Mouse (Mus musculus) hindbrain, embryonic 10.5 days (tissue): ENCODE measurements at regions not wholly inside any gene's neighbourhood (a gene's known extent, or its start where the extent isn't known, plus 50 kb on each side); places are given as distances from the start of the nearest gene placed in this dataset.

ENCODE experiments used
- DNase-seq: peaks from one replicate; pipeline ENCODE4 v3.0.0-alpha.2; 2017; ENCODE audit warnings: low spot score
- H3K27ac ChIP-seq: fragments of 300-500 bp; sonication (generic); 2 replicates; pipeline ENCODE4 v1.5.1; 2016; ENCODE audit warnings: mild to moderate bottlenecking, moderate library complexity
- H3K27me3 ChIP-seq: fragments of 300-500 bp; sonication (generic); 2 replicates; pipeline ENCODE4 v1.6.1; 2016; ENCODE audit warnings: mild to moderate bottlenecking; ENCODE audit not compliant: poor library complexity, insufficient read depth, severe bottlenecking
- H3K36me3 ChIP-seq: fragments of 300-500 bp; sonication (generic); 2 replicates; pipeline ENCODE4 v1.6.1; 2016; ENCODE audit warnings: mild to moderate bottlenecking, moderate library complexity
- H3K4me1 ChIP-seq: fragments of 300-500 bp; sonication (generic); replicated peaks from 2 replicates; pipeline ENCODE4 v1.6.1; 2016; ENCODE audit warnings: mild to moderate bottlenecking
- H3K4me3 ChIP-seq: fragments of 300-500 bp; sonication (generic); 2 replicates; pipeline ENCODE4 v1.5.1; 2016; ENCODE audit warnings: mild to moderate bottlenecking, moderate library complexity
- H3K9me3 ChIP-seq: fragments of 300-500 bp; sonication (generic); 2 replicates; pipeline ENCODE4 v1.6.1; 2016; ENCODE audit warnings: mild to moderate bottlenecking, moderate library complexity
- WGBS: fragments of 180-500 bp; shearing (Covaris S2); methylation state at CpG from one replicate; pipeline ENCODE4 v1.1.7; 2016; 5-methylcytosine and 5-hydroxymethylcytosine counted together

DNA sequence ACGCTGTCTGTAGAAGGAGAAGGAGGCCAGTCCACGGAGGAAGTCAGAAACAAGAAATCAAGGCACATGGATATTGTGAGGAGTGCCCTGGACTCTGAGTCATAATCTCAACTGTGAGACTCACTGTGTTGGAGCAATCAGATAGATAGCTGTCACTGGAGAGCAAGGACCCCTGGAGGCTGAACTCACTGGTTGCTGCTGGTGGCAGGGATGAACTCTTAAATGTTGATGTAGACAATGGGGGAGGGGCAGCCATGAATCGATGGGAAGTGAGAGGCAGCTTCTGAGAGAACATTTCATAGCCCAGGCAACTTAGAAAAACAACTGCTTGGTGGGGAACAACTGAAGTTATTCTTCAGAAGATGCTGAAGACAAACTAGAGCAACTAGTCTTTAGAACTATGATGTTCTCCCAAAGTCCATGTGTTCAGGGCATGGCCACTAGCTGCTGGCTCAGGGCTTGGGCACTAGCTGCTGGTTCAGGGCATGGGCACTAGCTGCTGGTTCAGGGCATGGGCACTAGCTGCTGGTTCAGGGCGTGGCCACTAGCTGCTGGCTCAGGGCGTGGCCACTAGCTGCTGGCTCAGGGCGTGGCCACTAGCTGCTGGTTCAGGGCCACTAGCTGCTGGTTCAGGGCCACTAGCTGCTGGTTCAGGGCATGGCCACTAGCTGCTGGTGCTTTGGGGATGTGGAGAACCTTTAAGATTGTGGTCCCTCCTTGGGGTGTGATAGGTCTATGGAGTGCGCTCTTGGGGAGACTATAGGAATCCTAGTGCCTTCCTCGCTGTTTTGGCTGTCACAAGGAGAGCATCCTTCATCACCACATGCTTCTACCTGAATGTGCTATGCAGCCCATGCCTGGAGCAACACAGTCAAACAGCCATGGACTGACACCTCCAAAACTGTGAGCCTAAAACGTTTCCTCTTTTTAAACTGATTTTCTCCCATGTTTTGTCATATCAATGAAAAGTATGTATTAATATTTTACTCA lies 905.7 kb upstream of the Car8 start:
- no peaks in the 10 kb centered on the region for H3K36me3 ChIP-seq
- 87% methylated on average over 9 of the region's 9 CpGs for WGBS
- DNase-seq: no peak
- H3K27ac ChIP-seq: no peak overlapping the region
- H3K9me3 ChIP-seq: peaks cover under 1% of the 10 kb centered on the region; the same call in 1 of the 2 replicates
- H3K4me1 ChIP-seq: peaks cover 18% of the 10 kb centered on the region
- no peak overlapping the region for H3K4me3 ChIP-seq
- no peaks in the 10 kb centered on the region for H3K27me3 ChIP-seq

- H3K9me3 ChIP-seq: no peaks in the 10 kb centered on the region
- no peaks in the 10 kb centered on the region for H3K27me3 ChIP-seq
- no peaks in the 10 kb centered on the region for H3K36me3 ChIP-seq
- no peak overlapping the region for H3K27ac ChIP-seq
- DNase-seq: no peak
- H3K4me1 ChIP-seq: peaks cover 12% of the 10 kb centered on the region
- WGBS: 86% methylated on average over 3 of the region's 3 CpGs
- no peak overlapping the region for H3K4me3 ChIP-seq
Measured at GRCm38 (mm10) chr4:9143087-9143486, 904.2 kb upstream of the Car8 start.

GRCm38 (mm10) chr4:9141946-9142683 lies 903.3 kb upstream of the Car8 start:
- H3K36me3 ChIP-seq: no peaks in the 10 kb centered on the region
- no peak for DNase-seq
- no peaks in the 10 kb centered on the region for H3K9me3 ChIP-seq
- no peak overlapping the region for H3K4me3 ChIP-seq
- WGBS: 90% methylated on average over 16 of the region's 16 CpGs
- H3K27ac ChIP-seq: peak overlapping the region; percentile 50; the same call in 1 of the 2 replicates
- no peaks in the 10 kb centered on the region for H3K27me3 ChIP-seq
- H3K4me1 ChIP-seq: peaks cover 4% of the 10 kb centered on the region

GRCm38 (mm10) chr4:9140691-9141090 lies 901.9 kb upstream of the Car8 start:
- peaks cover 17% of the 10 kb centered on the region for H3K4me1 ChIP-seq
- 88% methylated on average over 3 of the region's 3 CpGs for WGBS
- no peaks in the 10 kb centered on the region for H3K36me3 ChIP-seq
- no peaks in the 10 kb centered on the region for H3K27me3 ChIP-seq
- no peak for DNase-seq
- no peaks in the 10 kb centered on the region for H3K9me3 ChIP-seq
- no peak overlapping the region for H3K27ac ChIP-seq
- H3K4me3 ChIP-seq: no peak overlapping the region

DNA sequence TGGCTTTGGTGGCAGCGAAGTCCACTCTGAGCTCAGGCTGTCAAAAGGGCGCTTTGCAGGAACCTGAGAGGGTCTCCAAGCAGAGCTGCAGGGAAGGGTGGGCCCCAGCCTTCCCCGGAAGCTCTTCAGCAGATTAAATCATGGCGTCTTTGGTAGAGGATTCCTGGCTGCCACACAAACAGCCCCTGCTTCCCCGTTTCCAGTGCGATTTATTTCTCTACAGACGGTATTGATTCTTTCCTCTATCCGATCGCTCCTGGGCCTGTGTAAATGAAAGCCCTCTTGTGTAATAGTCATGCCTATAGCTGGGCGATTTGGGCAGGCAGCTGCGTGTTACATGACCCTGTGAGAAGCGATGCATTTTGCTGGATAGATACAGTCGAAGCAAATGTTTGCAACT lies 897.8 kb upstream of the Car8 start:
- Histone ChIP-seq H3K27me3 (no peaks in the 10 kb centered on the region), H3K27ac (peak overlapping the region; percentile 82), H3K4me1 (peaks cover 18% of the 10 kb centered on the region), H3K9me3 (no peaks in the 10 kb centered on the region), H3K4me3 (no peak overlapping the region), H3K36me3 (no peaks in the 10 kb centered on the region)
- no peak for DNase-seq
- WGBS: 71% methylated on average over 13 of the region's 13 CpGs

- no peaks in the 10 kb centered on the region for H3K9me3 ChIP-seq
- peak overlapping the region; percentile 44 for H3K4me3 ChIP-seq
- peaks cover 18% of the 10 kb centered on the region for H3K4me1 ChIP-seq
- H3K36me3 ChIP-seq: no peaks in the 10 kb centered on the region
- peak; percentile 63 for DNase-seq
- WGBS: 14% methylated on average over 10 of the region's 10 CpGs
- peak overlapping the region; percentile 82 for H3K27ac ChIP-seq
- H3K27me3 ChIP-seq: no peaks in the 10 kb centered on the region
Measured at GRCm38 (mm10) chr4:9136188-9136569, 897.3 kb upstream of the Car8 start.

DNA sequence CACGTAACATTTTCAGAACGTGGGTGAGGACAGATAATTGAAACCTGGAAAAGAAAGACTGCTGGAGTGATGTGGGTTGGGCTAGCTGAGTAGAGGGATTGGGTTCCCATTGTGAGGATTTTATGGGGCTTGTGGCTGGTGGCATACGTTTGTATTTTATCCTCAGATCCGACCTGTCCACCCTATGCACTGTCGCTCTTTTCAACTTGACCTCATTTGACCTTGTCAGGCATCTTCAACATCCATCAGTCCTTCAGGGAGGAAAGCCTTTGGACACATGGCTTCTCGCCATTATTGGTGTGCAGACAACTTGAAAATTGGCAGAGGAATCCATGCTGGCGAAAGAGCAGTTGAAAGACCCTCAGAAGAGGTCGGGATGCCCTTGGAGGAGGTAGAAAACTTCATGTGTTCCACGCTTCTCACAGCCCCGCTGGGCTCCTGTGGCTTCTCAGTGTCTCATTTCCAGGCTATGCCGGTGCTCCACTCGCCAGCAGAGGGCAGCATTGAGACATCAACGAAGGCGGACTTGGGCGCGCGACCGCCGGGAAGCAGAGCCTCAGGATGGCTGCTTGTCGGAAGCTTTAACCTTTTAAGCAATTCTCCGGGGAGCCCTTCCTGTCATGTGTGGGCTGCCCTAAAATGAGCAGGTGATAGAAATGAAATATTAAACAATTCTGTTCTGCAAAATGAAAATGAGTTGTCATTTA lies 896.8 kb upstream of the Car8 start:
- Histone ChIP-seq H3K27me3 (no peaks in the 10 kb centered on the region), H3K4me3 (peak overlapping the region; percentile 44), H3K27ac (peak overlapping the region; percentile 82), H3K4me1 (peaks cover 18% of the 10 kb centered on the region), H3K36me3 (no peaks in the 10 kb centered on the region), H3K9me3 (no peaks in the 10 kb centered on the region)
- DNase-seq: peak; percentile 93
- WGBS: 11% methylated on average over 21 of the region's 21 CpGs

- peaks cover 18% of the 10 kb centered on the region for H3K4me1 ChIP-seq
- no peaks in the 10 kb centered on the region for H3K36me3 ChIP-seq
- no peaks in the 10 kb centered on the region for H3K27me3 ChIP-seq
- no peak overlapping the region for H3K27ac ChIP-seq
- no peaks in the 10 kb centered on the region for H3K9me3 ChIP-seq
- DNase-seq: no peak
- H3K4me3 ChIP-seq: no peak overlapping the region
- WGBS: 89% methylated on average over 2 of the region's 2 CpGs
Measured at GRCm38 (mm10) chr4:9133695-9134094, 894.9 kb upstream of the Car8 start.

DNA sequence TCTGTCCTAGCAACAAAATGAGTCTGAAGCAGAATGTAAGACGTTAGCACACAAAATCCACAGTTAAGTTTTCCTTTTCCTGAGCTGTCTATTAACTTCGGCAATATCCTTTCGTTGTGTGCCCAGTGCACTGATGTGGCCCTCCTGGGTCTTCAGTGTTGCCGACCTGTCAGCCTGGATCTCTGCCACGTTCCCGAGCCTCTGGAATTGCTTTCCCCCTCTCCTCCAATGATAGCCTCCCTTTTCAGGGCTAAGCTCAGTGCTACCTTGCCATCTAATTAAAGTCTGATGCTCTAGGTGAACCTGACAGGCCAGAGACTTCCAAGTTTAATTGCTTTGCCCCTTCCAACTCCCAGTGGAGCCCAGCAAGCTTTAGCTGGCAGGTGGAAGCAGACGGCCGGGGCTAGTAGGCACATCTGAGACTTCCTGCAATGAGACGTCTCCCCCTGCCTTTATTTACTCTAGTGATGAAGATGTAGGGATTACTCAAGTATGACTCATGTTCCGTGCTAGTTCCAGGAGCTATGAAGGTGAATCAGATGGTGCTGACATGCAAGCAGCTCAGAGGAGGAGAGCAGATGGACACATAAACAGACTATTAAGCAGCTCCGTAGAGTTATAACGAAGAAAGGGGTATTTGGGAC lies 894.3 kb upstream of the Car8 start:
- H3K27me3 ChIP-seq: no peaks in the 10 kb centered on the region
- peaks cover 17% of the 10 kb centered on the region for H3K4me1 ChIP-seq
- H3K36me3 ChIP-seq: no peaks in the 10 kb centered on the region
- WGBS: 78% methylated on average over 12 of the region's 12 CpGs
- no peaks in the 10 kb centered on the region for H3K9me3 ChIP-seq
- no peak for DNase-seq
- no peak overlapping the region for H3K27ac ChIP-seq
- no peak overlapping the region for H3K4me3 ChIP-seq

DNA sequence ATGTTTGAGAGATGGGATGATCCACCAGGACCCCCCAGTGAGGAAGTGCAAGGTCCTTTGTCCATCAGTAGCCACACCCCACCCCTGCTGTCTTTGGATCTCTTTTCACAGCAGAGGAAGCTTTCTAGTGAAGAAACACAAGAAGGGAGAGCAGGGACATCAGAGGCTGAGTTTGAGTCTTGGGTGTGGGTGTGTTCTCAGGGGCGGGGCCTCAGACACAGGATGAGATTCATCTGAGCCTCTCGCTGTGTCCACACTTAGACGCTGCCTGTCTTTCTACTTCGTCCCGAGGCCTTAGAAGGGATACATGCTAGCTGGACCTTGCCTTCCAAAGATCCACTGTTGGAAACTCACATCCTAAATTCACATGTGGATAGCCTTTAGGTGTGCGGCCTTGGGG lies 893.5 kb upstream of the Car8 start:
- Histone ChIP-seq H3K36me3 (no peaks in the 10 kb centered on the region), H3K27ac (0 out of 2 replicates have a peak overlapping the region, but pooled peaks have one; percentile 23), H3K27me3 (no peaks in the 10 kb centered on the region), H3K4me1 (peaks cover 15% of the 10 kb centered on the region), H3K9me3 (no peaks in the 10 kb centered on the region), H3K4me3 (no peak overlapping the region)
- no peak for DNase-seq
- 87% methylated on average over 6 of the region's 6 CpGs for WGBS

DNA sequence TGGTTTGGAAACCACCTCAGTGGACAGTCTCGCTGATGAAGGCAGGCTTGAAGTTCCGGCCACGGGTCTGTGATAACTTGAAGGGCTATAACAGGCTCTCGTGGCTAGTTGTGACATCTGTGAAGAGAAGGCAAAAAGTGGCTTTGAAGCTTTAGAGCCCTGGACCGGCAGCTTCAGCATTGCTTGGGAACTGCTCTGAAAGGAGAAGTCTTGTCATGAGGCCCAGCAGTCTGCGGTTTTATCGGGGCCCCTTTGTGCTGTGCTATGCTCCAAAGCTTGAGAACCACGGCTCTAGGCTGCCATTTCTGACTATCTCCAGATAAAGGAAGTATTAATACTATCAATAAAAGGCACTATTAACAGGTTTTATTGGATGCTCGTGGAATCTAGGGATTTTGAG lies 892.8 kb upstream of the Car8 start:
- Histone ChIP-seq H3K4me1 (peaks cover 10% of the 10 kb centered on the region), H3K27me3 (no peaks in the 10 kb centered on the region), H3K27ac (no peak overlapping the region), H3K36me3 (no peaks in the 10 kb centered on the region), H3K4me3 (no peak overlapping the region), H3K9me3 (no peaks in the 10 kb centered on the region)
- WGBS: 85% methylated on average over 9 of the region's 9 CpGs
- no peak for DNase-seq

GRCm38 (mm10) chr4:9125236-9125963 lies 886.6 kb upstream of the Car8 start:
- peaks cover 22% of the 10 kb centered on the region for H3K4me1 ChIP-seq
- H3K27ac ChIP-seq: no peak overlapping the region
- H3K36me3 ChIP-seq: no peaks in the 10 kb centered on the region
- no peak overlapping the region for H3K4me3 ChIP-seq
- DNase-seq: peak; percentile 46
- 50% methylated on average over 11 of the region's 11 CpGs for WGBS
- H3K9me3 ChIP-seq: no peaks in the 10 kb centered on the region
- H3K27me3 ChIP-seq: no peaks in the 10 kb centered on the region
